Mouse (Mus musculus) G1E (cell line): ENCODE data around the gene Myo10.

ENCODE experiments used
- CTCF ChIP-seq: IDR thresholded peaks from 2 replicates; pipeline ENCODE4 v1.5.1; 2012; ENCODE audit warnings: low read depth, low read length, inconsistent platforms, mixed read lengths
- GATA1 ChIP-seq: IDR thresholded peaks from 2 replicates; pipeline ENCODE4 v1.6.1; 2012; ENCODE audit warnings: borderline replicate concordance, low read length, inconsistent platforms, mixed read lengths
- GATA2 ChIP-seq: IDR thresholded peaks from 2 replicates; pipeline ENCODE4 v1.6.1; 2012; ENCODE audit warnings: low read depth, low read length, inconsistent platforms, borderline replicate concordance
- POLR2AphosphoS5 ChIP-seq: IDR thresholded peaks from 2 replicates; pipeline ENCODE4 v1.6.1; 2012; ENCODE audit warnings: low read depth, low read length, inconsistent platforms; ENCODE audit not compliant: insufficient replicate concordance
- TAL1 ChIP-seq: conservative IDR thresholded peaks from 2 replicates; pipeline ENCODE4 v1.6.1; 2012; ENCODE audit warnings: low read depth, low read length, inconsistent platforms, mixed read lengths

- TF ChIP-seq CTCF (no peak), GATA1 (no peak), POLR2AphosphoS5 (no peak), TAL1 (no peak), GATA2 (no peak)
These were observed 9.0 kb downstream of the Myo10 start for GRCm38 (mm10) chr15:25631332-25631731.
